Mouse (Mus musculus) cerebellum, adult 2 months (tissue): ENCODE data around the gene Mrps11.

Experiments used
- CTCF ChIP-seq: fragments of 200-500 bp; IDR thresholded peaks from 2 replicates; pipeline ENCODE4 v1.5.1; 2011; ENCODE audit warnings: low read depth, mild to moderate bottlenecking, control low read depth, low read length, moderate library complexity, borderline replicate concordance; ENCODE audit not compliant: insufficient read depth
- POLR2A ChIP-seq: fragments of 200-500 bp; IDR thresholded peaks from 2 replicates; pipeline ENCODE4 v1.6.1; 2011; ENCODE audit warnings: low read length, control low read depth, borderline replicate concordance; ENCODE audit not compliant: insufficient read depth

- no peak for TF ChIP-seq CTCF
- no peak for TF ChIP-seq POLR2A
Observed at GRCm38 (mm10) chr7:78837250-78837649, 54.3 kb downstream of the Mrps11 start.
